Mouse (Mus musculus) midbrain, postnatal 0 days (tissue): ENCODE data around the gene Kcnd3. TPM values are rescaled to one million over a fixed set of nuclear protein-coding genes. Genes with fewer than 3 reads are reported as not detected.

Experiments
- ATAC-seq: fragments of 200-750 bp; cut with Nextera tagmentation; 2 replicates; pipeline ENCODE4 v1.8.0; 2017; ENCODE audit warnings: moderate number of reproducible peaks, mild to moderate bottlenecking, moderate TSS enrichment, moderate library complexity; ENCODE audit not compliant: low FRiP score
- DNase-seq: peaks from one replicate; pipeline ENCODE4 v3.0.0-alpha.2; 2015; ENCODE audit warnings: low spot score
- H3K27ac ChIP-seq: fragments of 300-500 bp; sonication (generic); 2 replicates; pipeline ENCODE4 v1.5.1; 2014; ENCODE audit warnings: low read depth, mild to moderate bottlenecking, low read length, mixed read lengths
- H3K27me3 ChIP-seq: fragments of 300-500 bp; sonication (generic); 2 replicates; pipeline ENCODE4 v1.6.1; 2014; ENCODE audit warnings: low read length, control low read depth, mixed read lengths; ENCODE audit not compliant: insufficient read depth
- H3K36me3 ChIP-seq: fragments of 300-500 bp; sonication (generic); 2 replicates; pipeline ENCODE4 v1.6.1; 2014; ENCODE audit warnings: low read length, control low read depth, mixed read lengths; ENCODE audit not compliant: insufficient read depth
- H3K4me1 ChIP-seq: fragments of 300-500 bp; sonication (generic); 2 replicates; pipeline ENCODE4 v1.6.1; 2014; ENCODE audit warnings: mild to moderate bottlenecking, control low read depth, antibody characterized with exemption, low read length, mixed read lengths; ENCODE audit not compliant: insufficient read depth
- H3K4me2 ChIP-seq: fragments of 300-500 bp; sonication (generic); 2 replicates; pipeline ENCODE4 v1.6.1; 2014; ENCODE audit warnings: low read depth, mild to moderate bottlenecking, low read length, mixed read lengths; ENCODE audit not compliant: poor library complexity, severe bottlenecking
- H3K4me3 ChIP-seq: fragments of 300-500 bp; sonication (generic); 2 replicates; pipeline ENCODE4 v1.5.1; 2014; ENCODE audit warnings: low read depth, mild to moderate bottlenecking, low read length, moderate library complexity
- H3K9ac ChIP-seq: fragments of 300-500 bp; sonication (generic); replicated peaks from 2 replicates; pipeline ENCODE4 v1.6.1; 2014; ENCODE audit warnings: mild to moderate bottlenecking, low read length, moderate library complexity, mixed read lengths; ENCODE audit not compliant: poor library complexity, severe bottlenecking
- H3K9me3 ChIP-seq: fragments of 300-500 bp; sonication (generic); 2 replicates; pipeline ENCODE4 v1.6.1; 2016; ENCODE audit warnings: low read length, control low read depth
- CTCF ChIP-seq: IDR thresholded peaks from 2 replicates; pipeline ENCODE4 v1.5.1; 2016; ENCODE audit warnings: antibody characterized with exemption, mild to moderate bottlenecking
- WGBS: fragments of 180-500 bp; shearing (Covaris S2); extraction: QIAGEN DNeasy Blood & Tissue Kit; methylation state at CpG from one replicate; pipeline ENCODE4 v1.1.7; 2014; 5-methylcytosine and 5-hydroxymethylcytosine counted together
- polyA plus RNA-seq: library from polyadenylated mRNA; unstranded; fragments of >200 nt; fragmentation: Nextera tagmentation; extraction: Ambion mirVana; gene quantifications from 2 replicates; pipeline ENCODE4 v1.2.1, GENCODE M21; 2015
- total RNA-seq: library from RNA; depleted of rRNA; stranded (reverse); fragments of >200 nt; gene quantifications from 2 replicates; pipeline ENCODE4 v1.2.3, GENCODE M21; 2014

The Kcnd3 gene
- total and polyA plus RNA-seq, 2 experiments from 2014 or later: 10.6 to 80.5 TPM

GRCm38 (mm10) chr3:105422391-105422790 lies 29.7 kb upstream of the Kcnd3 start:
- Histone ChIP-seq H3K9me3 (no peaks in the 10 kb centered on the region), H3K36me3 (no peaks in the 10 kb centered on the region), H3K4me3 (no peak overlapping the region), H3K4me1 (no peaks in the 10 kb centered on the region), H3K27ac (no peak overlapping the region), H3K4me2 (no peak overlapping the region), H3K27me3 (no peaks in the 10 kb centered on the region), H3K9ac (no peak overlapping the region)
- no peak for ATAC-seq
- DNase-seq: no peak
- peak; percentile 43 for TF ChIP-seq CTCF

GRCm38 (mm10) chr3:105423427-105423826 lies 28.7 kb upstream of the Kcnd3 start:
- Histone ChIP-seq H3K27ac (no peak overlapping the region), H3K9ac (no peak overlapping the region), H3K4me3 (no peak overlapping the region), H3K36me3 (no peaks in the 10 kb centered on the region), H3K4me2 (no peak overlapping the region), H3K9me3 (no peaks in the 10 kb centered on the region), H3K4me1 (no peaks in the 10 kb centered on the region), H3K27me3 (no peaks in the 10 kb centered on the region)
- DNase-seq: no peak
- TF ChIP-seq CTCF: no peak
- 74% methylated on average over 4 of the region's 4 CpGs for WGBS
- no peak for ATAC-seq

- Histone ChIP-seq H3K27me3 (no peaks in the 10 kb centered on the region), H3K36me3 (no peaks in the 10 kb centered on the region), H3K9ac (no peak overlapping the region), H3K27ac (no peak overlapping the region), H3K4me2 (no peak overlapping the region), H3K4me3 (no peak overlapping the region), H3K4me1 (no peaks in the 10 kb centered on the region), H3K9me3 (no peaks in the 10 kb centered on the region)
- DNase-seq: no peak
- no peak for ATAC-seq
- no peak for TF ChIP-seq CTCF
Observed at GRCm38 (mm10) chr3:105428586-105428985, 23.5 kb upstream of the Kcnd3 start.

- Histone ChIP-seq H3K36me3 (no peaks in the 10 kb centered on the region), H3K4me1 (peaks cover 11% of the 10 kb centered on the region; the same call in 1 of the 2 replicates), H3K27me3 (no peaks in the 10 kb centered on the region), H3K4me3 (no peak overlapping the region), H3K9ac (no peak overlapping the region), H3K4me2 (no peak overlapping the region), H3K9me3 (no peaks in the 10 kb centered on the region), H3K27ac (peak overlapping the region; percentile 13; the same call in 1 of the 2 replicates)
- DNase-seq: peak; percentile 72
- peak; percentile 24; the same call in 1 of the 2 replicates for TF ChIP-seq CTCF
- peak; percentile 44; the same call in 1 of the 2 replicates for ATAC-seq
- whole genome bisulfite sequencing: 9% methylated on average over 2 of the region's 2 CpGs
Observed at GRCm38 (mm10) chr3:105436383-105436782, 15.7 kb upstream of the Kcnd3 start.

GRCm38 (mm10) chr3:105436971-105437370 lies 15.2 kb upstream of the Kcnd3 start:
- Histone ChIP-seq H3K36me3 (no peaks in the 10 kb centered on the region), H3K4me1 (peaks cover 11% of the 10 kb centered on the region; the same call in 1 of the 2 replicates), H3K9me3 (no peaks in the 10 kb centered on the region), H3K27me3 (no peaks in the 10 kb centered on the region), H3K9ac (no peak overlapping the region), H3K4me3 (no peak overlapping the region), H3K27ac (no peak overlapping the region), H3K4me2 (no peak overlapping the region)
- ATAC-seq: no peak
- no peak for DNase-seq
- 91% methylated on average over 11 of the region's 11 CpGs for WGBS
- no peak for TF ChIP-seq CTCF

GRCm38 (mm10) chr3:105440873-105441495 lies 11.1 kb upstream of the Kcnd3 start:
- Histone ChIP-seq H3K27me3 (no peaks in the 10 kb centered on the region), H3K36me3 (no peaks in the 10 kb centered on the region), H3K4me1 (peaks cover 7% of the 10 kb centered on the region; the same call in 1 of the 2 replicates), H3K4me3 (no peak overlapping the region), H3K9me3 (no peaks in the 10 kb centered on the region), H3K27ac (no peak overlapping the region), H3K4me2 (no peak overlapping the region), H3K9ac (no peak overlapping the region)
- ATAC-seq (no peak), DNase-seq (no peak)
- peak; percentile 29 for TF ChIP-seq CTCF
- 69% methylated on average over 4 of the region's 4 CpGs for WGBS
